Mouse (Mus musculus): Measurements from ENCODE around the gene Tomt. TPM values are rescaled to one million over a fixed set of nuclear protein-coding genes. Genes with fewer than 3 reads are reported as not detected.

Gene Tomt
- polyA plus RNA-seq, 1 experiment from 2014 or later, result 0.59 TPM

DNA sequence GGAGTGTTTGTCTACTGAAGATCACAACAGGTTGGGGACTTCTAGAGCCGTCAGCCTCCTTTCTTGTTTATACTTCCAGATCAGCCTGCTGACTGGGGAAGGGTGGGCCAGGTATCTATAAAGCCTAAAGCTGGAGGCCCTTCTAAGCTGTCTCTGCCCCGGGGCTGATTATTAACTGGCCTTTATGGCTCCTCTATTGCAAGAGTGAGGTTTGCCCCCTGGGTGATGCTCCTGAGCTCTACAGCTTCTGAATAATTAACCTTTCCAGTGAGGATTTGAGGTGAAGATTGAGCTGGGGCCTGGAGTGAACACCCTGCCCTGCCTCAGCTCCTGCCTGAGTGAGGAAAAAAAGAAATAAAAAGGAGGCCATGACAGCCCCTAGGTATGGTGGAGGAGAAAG lies 35.5 kb downstream of the Tomt start, which contains the start of gene Folr1:
Folr1 (minus strand) TSS at position 160 of the 400 bp plus-strand sequence.
- ATAC-seq (ENCODE audit: insufficient number of reproducible peaks, insufficient read depth, low FRiP score, low TSS enrichment, low read depth), result no peak
- Histone ChIP-seq H3K4me3 (no peak within 1 kb of the TSS), H3K27ac (no peak within 1 kb of the TSS), H3K9me3 (no peaks in the 10 kb centered on the region), H3K4me1 (no peaks in the 10 kb centered on the region), H3K36me3 (no peaks in the 10 kb centered on the region), H3K4me2 (no peak within 1 kb of the TSS), H3K27me3 (no peaks in the 10 kb centered on the region), H3K9ac (no peak within 1 kb of the TSS)
- 54% methylated on average over 2 of the region's 2 CpGs for WGBS

DNA sequence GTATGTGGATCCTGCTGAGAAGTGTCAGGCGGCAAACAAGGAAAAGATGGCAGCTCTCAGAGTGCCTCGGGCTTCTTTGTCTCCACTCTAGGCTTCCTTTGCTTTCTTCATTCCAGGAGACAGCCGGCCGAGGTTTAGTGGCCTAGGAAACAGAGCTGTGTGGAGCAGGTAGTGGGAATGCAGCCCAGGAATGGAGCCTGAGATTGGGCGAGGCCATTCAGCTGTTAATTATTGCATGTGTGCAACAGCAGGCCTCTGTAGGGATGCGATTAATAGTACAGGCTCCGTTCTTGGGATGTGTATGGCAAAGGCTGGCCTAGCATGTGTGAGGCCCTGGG lies 37.0 kb downstream of the Tomt start:
- WGBS, result 48% methylated on average over 7 of the region's 7 CpGs

DNA sequence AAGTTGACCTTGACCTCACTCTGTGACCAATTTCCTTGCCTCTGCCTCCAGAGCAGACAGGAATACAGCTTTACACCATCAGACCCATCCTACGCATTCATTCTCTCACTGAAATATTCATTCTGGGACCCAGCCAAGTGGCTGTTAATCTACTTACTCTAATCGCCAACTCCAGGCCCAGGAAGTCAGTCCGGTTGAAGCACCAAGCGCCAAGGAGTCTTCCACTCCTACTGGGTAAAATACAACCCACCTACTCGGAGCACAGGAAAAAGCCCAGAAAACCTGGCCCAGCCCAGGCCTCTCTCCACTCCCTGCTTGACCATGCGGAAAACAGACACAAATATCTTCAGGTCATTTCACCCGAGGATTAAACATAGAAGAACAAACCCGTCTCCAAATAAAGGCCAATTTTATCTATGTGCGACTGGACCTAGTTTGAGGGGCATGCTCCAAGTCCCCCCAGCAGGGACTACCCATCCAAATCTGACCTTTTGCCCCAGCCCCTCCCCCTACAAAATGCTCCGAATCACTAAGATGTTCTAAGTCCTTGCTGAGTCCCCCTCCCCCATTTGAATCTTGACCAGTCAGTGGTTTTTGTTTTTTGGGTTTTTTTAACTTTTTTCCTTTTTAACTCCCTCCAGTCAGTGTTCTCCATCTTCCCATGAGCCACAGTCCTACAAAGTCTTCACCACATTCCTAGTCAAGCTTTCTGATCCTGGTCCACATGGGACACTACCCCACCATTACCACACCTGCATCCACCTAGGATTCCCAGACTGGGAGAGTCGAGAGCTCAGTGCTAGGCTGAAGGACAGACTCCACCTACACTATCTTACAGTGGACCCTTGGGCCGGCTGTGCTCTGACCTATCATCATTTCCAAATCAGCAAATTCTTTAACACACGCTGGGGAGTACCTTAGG lies 37.7 kb downstream of the Tomt start:
- 63% methylated on average over 13 of the region's 13 CpGs for WGBS
- H3K9me3 ChIP-seq, result no peaks in the 10 kb centered on the region
- no peak overlapping the region for H3K27ac ChIP-seq
- no peaks in the 10 kb centered on the region for H3K27me3 ChIP-seq
- H3K4me1 ChIP-seq, result no peaks in the 10 kb centered on the region
- no peaks in the 10 kb centered on the region for H3K36me3 ChIP-seq
- H3K4me2 ChIP-seq, result no peak overlapping the region
- no peak overlapping the region for H3K9ac ChIP-seq
- no peak for ATAC-seq (ENCODE audit: insufficient number of reproducible peaks, insufficient read depth, low FRiP score, low TSS enrichment, low read depth)
- no peak overlapping the region for H3K4me3 ChIP-seq

More for the DNA sequence above, 37.0 kb downstream of the Tomt start:
- Histone ChIP-seq H3K27ac (no peak overlapping the region), H3K9me3 (no peaks in the 10 kb centered on the region), H3K36me3 (no peaks in the 10 kb centered on the region), H3K27me3 (no peaks in the 10 kb centered on the region), H3K4me1 (no peaks in the 10 kb centered on the region), H3K4me3 (no peak overlapping the region), H3K9ac (no peak overlapping the region), H3K4me2 (no peak overlapping the region)
- ATAC-seq (ENCODE audit: insufficient number of reproducible peaks, insufficient read depth, low FRiP score, low TSS enrichment, low read depth), result no peak

DNA sequence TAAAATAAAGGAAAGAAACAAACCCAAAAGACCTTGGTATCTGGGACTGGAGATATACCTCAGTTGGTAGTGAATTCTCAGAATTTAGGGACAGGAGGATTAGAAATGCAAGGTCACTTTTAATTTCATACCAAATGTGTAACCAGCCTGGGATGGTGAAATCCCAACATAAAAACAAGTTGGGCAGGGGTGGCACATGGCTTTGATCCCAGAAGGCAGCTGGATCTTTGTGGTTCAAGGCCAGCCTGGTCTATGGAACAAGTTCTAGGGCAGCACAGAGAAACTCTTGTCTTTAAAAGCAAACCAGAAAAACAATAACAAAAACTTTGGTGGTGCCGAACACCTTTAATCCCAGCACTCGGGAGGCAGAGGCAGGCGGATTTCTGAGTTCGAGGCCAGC lies 38.7 kb downstream of the Tomt start:
- 99% methylated on average over 4 of the region's 4 CpGs for WGBS
- Histone ChIP-seq H3K27ac (no peak overlapping the region), H3K27me3 (no peaks in the 10 kb centered on the region)

GRCm38 (mm10) chr7:101866491-101867265 lies 39.5 kb downstream of the Tomt start:
- no peaks in the 10 kb centered on the region for H3K36me3 ChIP-seq
- no peak overlapping the region for H3K27ac ChIP-seq
- 82% methylated on average over 11 of the region's 11 CpGs for WGBS
- no peak overlapping the region for H3K9ac ChIP-seq
- no peak for ATAC-seq (ENCODE audit: insufficient number of reproducible peaks, insufficient read depth, low FRiP score, low TSS enrichment, low read depth)
- no peaks in the 10 kb centered on the region for H3K9me3 ChIP-seq
- H3K4me2 ChIP-seq, result no peak overlapping the region
- H3K4me3 ChIP-seq, result no peak overlapping the region
- no peaks in the 10 kb centered on the region for H3K27me3 ChIP-seq
- no peaks in the 10 kb centered on the region for H3K4me1 ChIP-seq

More for the DNA sequence above, 38.7 kb downstream of the Tomt start:
- Histone ChIP-seq H3K4me1 (no peaks in the 10 kb centered on the region), H3K9me3 (no peaks in the 10 kb centered on the region), H3K4me3 (no peak overlapping the region), H3K36me3 (no peaks in the 10 kb centered on the region), H3K4me2 (no peak overlapping the region), H3K9ac (no peak overlapping the region)
- ATAC-seq (ENCODE audit: insufficient number of reproducible peaks, insufficient read depth, low FRiP score, low TSS enrichment, low read depth), result no peak

DNA sequence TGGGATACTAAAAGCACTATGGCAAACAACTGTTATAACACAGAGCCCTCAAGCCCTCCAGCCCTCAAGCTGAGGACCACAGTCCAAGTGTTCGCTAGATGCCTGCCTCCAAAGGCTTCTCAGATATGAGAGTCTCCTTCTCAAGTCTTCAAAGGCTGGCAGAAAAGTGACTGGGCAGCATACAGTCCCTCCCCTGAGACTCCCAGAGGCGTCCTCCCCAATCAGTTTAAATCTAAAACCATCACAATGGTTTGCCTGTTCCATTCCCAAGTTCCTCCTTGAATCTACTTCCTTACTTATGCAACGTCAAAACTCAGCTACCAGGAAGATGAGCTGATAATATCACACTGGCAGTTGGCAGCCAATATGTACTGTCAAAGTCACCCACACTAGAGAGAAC lies 42.7 kb downstream of the Tomt start, which contains the start of gene Anapc15:
Anapc15 (plus strand) TSS at position 301 of the 400 bp plus-strand sequence.
- H3K36me3 ChIP-seq, result no peaks in the 10 kb centered on the region
- no peaks in the 10 kb centered on the region for H3K4me1 ChIP-seq
- H3K9me3 ChIP-seq, result no peaks in the 10 kb centered on the region
- WGBS, result 69% methylated on average over 3 of the region's 3 CpGs
- no peaks in the 10 kb centered on the region for H3K27me3 ChIP-seq
- no peak within 1 kb of the TSS for H3K9ac ChIP-seq
- H3K4me2 ChIP-seq, result no peak within 1 kb of the TSS
- H3K4me3 ChIP-seq, result no peak within 1 kb of the TSS
- no peak within 1 kb of the TSS for H3K27ac ChIP-seq
- ATAC-seq (ENCODE audit: insufficient number of reproducible peaks, insufficient read depth, low FRiP score, low TSS enrichment, low read depth), result no peak

DNA sequence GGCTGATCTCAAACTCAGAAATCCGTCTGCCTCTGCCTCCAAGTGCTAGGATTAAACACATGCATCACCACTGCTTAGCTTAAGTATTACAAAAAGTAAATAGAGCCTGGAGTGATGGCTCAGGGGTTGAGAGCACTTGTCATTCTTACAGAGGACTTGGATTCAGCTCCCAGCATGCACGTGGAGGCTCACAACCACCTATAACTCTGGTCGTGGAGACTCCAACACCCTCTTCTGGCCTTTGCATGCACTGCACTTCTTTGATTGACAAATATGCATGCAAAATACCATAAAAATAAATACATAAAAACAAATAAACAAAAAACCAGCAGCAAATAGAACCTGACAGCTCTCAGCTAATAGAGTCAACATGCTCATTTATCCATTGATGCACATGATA lies 43.9 kb downstream of the Tomt start:
- 83% methylated on average over 3 of the region's 3 CpGs for WGBS
- no peaks in the 10 kb centered on the region for H3K27me3 ChIP-seq
- ATAC-seq (ENCODE audit: insufficient number of reproducible peaks, insufficient read depth, low FRiP score, low TSS enrichment, low read depth), result no peak
- H3K9ac ChIP-seq, result no peak overlapping the region
- H3K4me1 ChIP-seq, result no peaks in the 10 kb centered on the region
- no peak overlapping the region for H3K4me3 ChIP-seq
- no peaks in the 10 kb centered on the region for H3K9me3 ChIP-seq
- no peak overlapping the region for H3K4me2 ChIP-seq
- H3K36me3 ChIP-seq, result no peaks in the 10 kb centered on the region
- H3K27ac ChIP-seq, result no peak overlapping the region

- no peaks in the 10 kb centered on the region for H3K36me3 ChIP-seq
- no peaks in the 10 kb centered on the region for H3K27me3 ChIP-seq
- ATAC-seq (ENCODE audit: insufficient number of reproducible peaks, insufficient read depth, low FRiP score, low TSS enrichment, low read depth), result no peak
- H3K4me3 ChIP-seq, result no peak overlapping the region
- H3K9ac ChIP-seq, result no peak overlapping the region
- H3K4me2 ChIP-seq, result no peak overlapping the region
- no peak overlapping the region for H3K27ac ChIP-seq
- no peaks in the 10 kb centered on the region for H3K9me3 ChIP-seq
- no peaks in the 10 kb centered on the region for H3K4me1 ChIP-seq
These were observed 45.2 kb downstream of the Tomt start for GRCm38 (mm10) chr7:101860978-101861377.

DNA sequence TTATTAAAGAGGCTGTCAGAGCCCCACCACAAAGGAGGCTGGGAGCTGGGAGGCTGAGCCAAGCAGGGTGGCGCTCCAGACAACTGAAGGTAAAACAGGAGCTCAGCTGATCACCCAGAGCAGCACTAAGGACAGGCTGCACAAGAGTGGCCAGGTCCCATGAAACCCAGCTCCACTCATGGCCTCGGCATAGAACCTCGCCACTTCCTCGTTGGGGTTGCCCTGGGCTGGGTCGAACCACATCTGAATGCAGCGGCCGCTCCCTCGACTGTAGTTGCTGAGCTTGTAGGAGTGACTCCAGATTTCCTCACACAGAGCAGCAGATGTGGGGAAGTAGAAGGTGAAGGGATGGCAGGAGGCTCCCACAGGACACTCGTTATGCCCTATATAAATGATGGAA lies 47.8 kb downstream of the Tomt start:
- H3K4me1 ChIP-seq, result no peaks in the 10 kb centered on the region
- no peaks in the 10 kb centered on the region for H3K36me3 ChIP-seq
- H3K9ac ChIP-seq, result no peak overlapping the region
- WGBS, result 86% methylated on average over 9 of the region's 9 CpGs
- H3K27me3 ChIP-seq, result no peaks in the 10 kb centered on the region
- H3K9me3 ChIP-seq, result no peaks in the 10 kb centered on the region
- H3K4me3 ChIP-seq, result no peak overlapping the region
- peak; percentile 59; the same call in 1 of the 2 replicates for ATAC-seq (ENCODE audit: insufficient number of reproducible peaks, insufficient read depth, low FRiP score, low TSS enrichment, low read depth)
- no peak overlapping the region for H3K27ac ChIP-seq
- H3K4me2 ChIP-seq, result no peak overlapping the region

- Histone ChIP-seq H3K9ac (no peak within 1 kb of the TSS), H3K4me2 (no peak within 1 kb of the TSS), H3K27ac (no peak within 1 kb of the TSS), H3K36me3 (no peaks in the 10 kb centered on the region), H3K27me3 (no peaks in the 10 kb centered on the region), H3K4me3 (no peak within 1 kb of the TSS), H3K9me3 (no peaks in the 10 kb centered on the region), H3K4me1 (no peaks in the 10 kb centered on the region)
- WGBS, result 88% methylated on average over 4 of the region's 4 CpGs
- ATAC-seq (ENCODE audit: insufficient number of reproducible peaks, insufficient read depth, low FRiP score, low TSS enrichment, low read depth), result no peak
These were observed 49.1 kb downstream of the Tomt start, which contains the start of gene Folr2 for GRCm38 (mm10) chr7:101857094-101857493. TSS of gene Folr2 (minus strand) at chr7:101857194.

DNA sequence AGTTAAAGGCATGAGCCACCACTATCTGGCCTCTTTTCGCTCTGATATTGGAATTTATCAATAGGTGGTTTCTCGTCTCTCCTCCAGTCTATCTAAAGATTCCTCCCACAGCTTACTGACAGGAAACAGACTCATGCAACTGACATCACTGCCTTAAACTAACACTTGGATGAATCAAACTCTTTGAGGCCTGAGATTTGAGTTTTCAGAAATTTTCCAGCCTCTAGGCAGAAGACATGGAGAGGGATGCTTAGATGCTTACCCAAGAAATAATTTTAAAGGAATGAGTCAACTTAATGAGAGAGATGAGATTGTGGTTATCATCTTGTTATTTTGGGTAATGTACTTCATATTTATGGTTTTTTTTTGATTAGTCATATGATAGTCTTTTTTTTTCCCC lies 52.3 kb downstream of the Tomt start:
- Histone ChIP-seq H3K4me1 (no peaks in the 10 kb centered on the region), H3K27ac (no peak overlapping the region), H3K9me3 (no peaks in the 10 kb centered on the region), H3K4me3 (no peak overlapping the region), H3K4me2 (no peak overlapping the region), H3K27me3 (no peaks in the 10 kb centered on the region), H3K9ac (no peak overlapping the region), H3K36me3 (no peaks in the 10 kb centered on the region)
- no peak for ATAC-seq (ENCODE audit: insufficient number of reproducible peaks, insufficient read depth, low FRiP score, low TSS enrichment, low read depth)
- WGBS, result 81% methylated on average over 2 of the region's 2 CpGs

- Histone ChIP-seq H3K27ac (no peak overlapping the region), H3K36me3 (no peaks in the 10 kb centered on the region), H3K9ac (no peak overlapping the region), H3K27me3 (no peaks in the 10 kb centered on the region), H3K4me1 (no peaks in the 10 kb centered on the region), H3K9me3 (no peaks in the 10 kb centered on the region), H3K4me3 (no peak overlapping the region), H3K4me2 (no peak overlapping the region)
- WGBS, result 87% methylated on average over 6 of the region's 6 CpGs
- ATAC-seq (ENCODE audit: insufficient number of reproducible peaks, insufficient read depth, low FRiP score, low TSS enrichment, low read depth), result no peak
These were observed 53.3 kb downstream of the Tomt start for GRCm38 (mm10) chr7:101852846-101853245.

Measured in embryonic facial prominence, embryonic 13.5 days (tissue).